Mouse (Mus musculus) c-Kit-positive CD71-positive TER-119-negative erythroid progenitor cells, embryonic 14.5 days (primary cell): ENCODE measurements around the gene Gfod1.

Experiments
- DNase-seq: peaks from one replicate; pipeline ENCODE4 v3.0.0-alpha.2; 2013; ENCODE audit warnings: low read depth

Gfod1 gene

DNA sequence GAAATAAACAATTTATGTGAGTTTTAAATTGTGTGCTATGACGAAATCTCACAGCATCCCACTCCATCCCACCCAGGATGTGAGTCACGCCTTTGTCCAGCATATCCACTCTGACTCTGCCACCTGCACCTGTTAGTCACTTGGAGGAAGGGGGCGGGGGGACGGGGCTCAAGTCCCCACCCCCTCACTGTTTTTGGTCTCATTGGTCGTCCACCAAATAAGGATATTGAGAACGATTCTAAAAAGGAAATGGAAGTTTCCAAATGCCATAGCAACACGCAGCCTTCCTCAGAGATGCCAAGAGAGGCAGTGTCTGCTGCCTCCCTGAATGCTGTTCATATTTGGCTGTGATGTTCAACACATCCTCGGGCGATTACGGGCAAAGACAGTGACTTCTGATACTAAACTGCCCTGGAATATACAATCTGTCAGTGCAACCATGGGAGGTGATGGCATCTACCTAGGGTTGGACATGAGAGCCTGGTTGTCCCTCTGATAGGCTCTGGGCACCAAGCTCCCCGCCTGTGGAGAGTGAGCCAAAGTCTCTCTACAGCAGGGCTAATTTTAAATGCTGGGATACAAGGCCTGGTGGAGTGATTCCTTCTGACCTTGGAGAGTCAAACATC lies 41.7 kb downstream of the Gfod1 start:
- no peak for DNase-seq

- peak; percentile 86 for DNase-seq
These were observed 42.7 kb downstream of the Gfod1 start for GRCm38 (mm10) chr13:43261287-43261686.

DNA sequence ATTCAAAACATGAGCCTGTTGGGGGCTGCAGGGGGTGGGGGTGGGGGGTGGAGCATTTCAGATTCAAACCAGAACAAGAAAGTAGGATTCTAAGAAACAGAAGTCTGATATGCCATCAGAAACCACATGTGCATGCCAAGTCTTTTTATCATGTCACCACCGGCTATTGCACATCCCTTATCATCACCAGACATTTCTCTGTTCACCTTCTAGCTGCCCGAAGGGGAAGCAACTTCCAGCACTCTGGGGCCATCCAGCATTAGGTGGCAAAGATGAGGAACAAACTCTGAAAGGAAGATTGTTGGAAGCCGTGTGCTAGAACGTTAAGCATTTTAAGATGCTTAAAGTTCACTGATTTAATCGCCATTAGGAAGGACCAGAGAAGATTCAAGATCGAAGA lies 43.2 kb downstream of the Gfod1 start:
- DNase-seq: peak; percentile 70

- DNase-seq: no peak
These were observed 47.5 kb downstream of the Gfod1 start for GRCm38 (mm10) chr13:43256447-43256846.

DNA sequence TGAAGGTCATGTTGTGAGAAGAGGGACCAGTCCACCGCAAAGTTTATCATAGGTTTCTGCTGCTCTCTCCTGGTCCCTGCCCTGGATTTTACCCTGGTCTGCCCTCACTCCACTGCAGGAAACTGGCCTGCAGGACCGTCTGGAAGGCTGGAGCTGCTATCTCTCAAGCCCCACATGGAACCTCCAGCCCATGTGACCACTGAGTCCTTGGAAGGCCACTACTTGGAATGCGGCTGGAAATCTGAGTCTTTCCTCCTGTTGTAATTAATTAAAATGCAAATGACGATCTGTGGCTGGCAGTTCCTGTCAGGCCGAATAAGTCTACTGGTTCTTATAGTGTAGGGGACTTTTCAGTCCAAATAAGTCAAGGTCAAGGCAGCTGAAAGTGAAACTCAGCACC lies 50.4 kb downstream of the Gfod1 start:
- no peak for DNase-seq

- no peak for DNase-seq
These were observed 51.7 kb downstream of the Gfod1 start for GRCm38 (mm10) chr13:43252105-43252790.

GRCm38 (mm10) chr13:43251391-43251790 lies 52.6 kb downstream of the Gfod1 start:
- no peak for DNase-seq

DNA sequence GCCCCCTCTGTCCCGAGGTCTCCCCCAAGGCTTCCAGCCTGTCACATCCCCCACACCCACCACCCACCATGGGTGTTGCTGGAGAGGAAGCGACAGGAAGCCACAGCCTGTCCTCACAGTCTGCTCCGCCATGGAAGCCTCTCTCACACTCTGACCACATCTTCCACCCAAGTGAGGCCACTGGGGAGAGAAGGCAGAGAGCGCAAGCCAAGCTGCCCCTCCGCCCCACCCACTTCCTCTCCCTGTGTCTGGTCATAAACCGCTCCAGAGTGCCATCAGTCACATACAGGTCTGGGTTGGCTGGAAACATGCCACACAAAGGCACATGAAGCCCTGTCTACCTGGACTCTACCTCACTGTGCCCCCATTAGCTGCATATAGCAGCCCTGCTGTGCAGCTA lies 53.3 kb downstream of the Gfod1 start:
- no peak for DNase-seq

DNA sequence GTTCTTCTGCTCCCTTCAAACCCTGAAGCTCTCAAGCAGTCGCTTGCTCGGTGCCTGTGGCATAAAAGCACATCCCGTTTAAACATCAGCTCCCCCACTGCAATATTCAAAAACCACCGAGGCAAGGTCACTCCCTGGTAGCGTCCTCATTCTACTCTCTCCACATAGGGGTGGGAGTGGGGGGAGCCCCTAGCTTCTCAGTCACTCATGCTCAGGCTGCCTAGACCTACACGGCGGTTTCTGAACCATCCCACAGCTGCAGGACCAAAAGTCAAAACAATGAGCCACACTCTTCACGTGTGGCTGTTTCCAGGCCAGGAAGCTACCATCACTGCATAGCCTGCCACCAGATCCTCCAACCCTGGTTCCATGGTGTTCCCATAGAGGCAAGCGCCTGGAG lies 53.9 kb downstream of the Gfod1 start:
- no peak for DNase-seq

GRCm38 (mm10) chr13:43248381-43248780 lies 55.6 kb downstream of the Gfod1 start:
- DNase-seq: no peak

DNA sequence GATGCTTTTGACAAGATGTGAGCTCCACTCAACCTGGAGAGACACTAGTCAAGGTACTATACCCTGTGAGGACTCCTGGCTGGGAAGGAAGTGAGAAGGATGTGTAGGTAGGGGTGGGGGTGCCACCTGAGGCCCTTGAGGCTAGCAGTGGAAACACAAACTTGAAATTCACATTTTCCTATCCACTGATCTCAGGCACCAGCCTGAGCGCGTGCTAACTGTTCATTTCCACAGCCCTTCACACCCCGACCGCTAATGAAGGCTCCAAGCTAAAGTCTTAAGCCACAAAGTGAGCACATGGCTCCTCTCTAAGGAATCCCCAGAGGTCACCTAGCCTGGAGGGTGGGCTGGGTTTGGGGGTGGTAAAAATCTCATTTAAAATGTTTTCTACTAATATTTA lies 57.1 kb downstream of the Gfod1 start:
- DNase-seq: no peak

- no peak for DNase-seq
These were observed 60.2 kb downstream of the Gfod1 start for GRCm38 (mm10) chr13:43243793-43244192.

DNA sequence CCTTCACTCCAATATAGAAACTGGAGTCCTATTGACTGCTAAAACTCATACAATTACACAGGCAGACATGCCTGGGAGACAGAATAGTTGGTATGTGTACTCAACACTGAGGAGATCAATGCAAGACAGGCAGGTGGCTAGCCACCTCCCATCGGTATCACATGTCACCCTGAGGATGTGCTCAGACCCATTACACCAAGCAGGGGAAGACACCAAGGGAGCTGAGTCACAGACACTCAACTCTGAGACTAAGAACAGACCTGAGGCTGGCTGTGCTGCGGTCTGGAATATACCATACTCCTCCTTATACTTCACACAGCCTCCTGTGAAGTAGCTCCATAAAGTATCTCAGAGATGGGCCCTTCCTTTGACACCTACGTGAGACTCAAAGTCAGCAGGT lies 60.7 kb downstream of the Gfod1 start:
- DNase-seq: no peak

DNA sequence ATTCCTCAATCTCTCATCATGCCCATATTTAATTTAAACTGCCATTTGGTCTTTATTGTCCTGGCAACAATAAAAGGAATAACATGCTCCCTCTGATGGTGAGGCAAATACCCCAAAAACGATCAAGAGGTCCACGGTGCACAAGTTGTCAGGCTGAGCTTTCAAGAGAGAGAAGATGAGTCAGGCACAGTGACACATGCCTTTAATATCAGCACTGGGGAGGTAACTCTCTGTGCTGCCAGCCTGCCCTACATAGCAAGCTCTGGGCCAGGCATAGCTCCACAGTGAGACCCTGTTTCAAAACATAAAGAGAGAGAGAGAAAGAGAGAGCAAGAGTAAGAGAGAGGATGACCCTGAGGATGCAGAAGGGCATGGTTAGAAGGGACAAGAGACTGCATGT lies 62.2 kb downstream of the Gfod1 start:
- no peak for DNase-seq

DNA sequence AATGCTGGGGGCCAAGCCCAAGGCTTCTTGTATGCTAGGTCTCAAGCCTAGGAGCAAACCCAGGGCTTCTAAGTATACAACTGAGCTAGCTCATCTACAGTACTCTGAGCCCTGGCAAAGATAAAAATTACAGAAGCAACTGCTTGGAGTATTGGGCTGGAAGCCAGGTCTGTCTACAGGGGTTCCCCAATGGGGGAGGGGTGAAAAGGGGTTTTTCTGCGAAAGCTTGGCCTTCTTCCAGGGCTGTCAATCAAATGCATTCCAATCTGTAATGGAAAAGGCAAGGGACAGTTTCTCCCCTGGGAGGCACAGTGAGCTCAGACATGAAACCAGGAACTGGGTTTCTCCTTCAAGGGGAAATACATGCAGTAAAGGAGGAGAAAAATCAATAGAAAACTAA lies 62.9 kb downstream of the Gfod1 start:
- DNase-seq: no peak

DNA sequence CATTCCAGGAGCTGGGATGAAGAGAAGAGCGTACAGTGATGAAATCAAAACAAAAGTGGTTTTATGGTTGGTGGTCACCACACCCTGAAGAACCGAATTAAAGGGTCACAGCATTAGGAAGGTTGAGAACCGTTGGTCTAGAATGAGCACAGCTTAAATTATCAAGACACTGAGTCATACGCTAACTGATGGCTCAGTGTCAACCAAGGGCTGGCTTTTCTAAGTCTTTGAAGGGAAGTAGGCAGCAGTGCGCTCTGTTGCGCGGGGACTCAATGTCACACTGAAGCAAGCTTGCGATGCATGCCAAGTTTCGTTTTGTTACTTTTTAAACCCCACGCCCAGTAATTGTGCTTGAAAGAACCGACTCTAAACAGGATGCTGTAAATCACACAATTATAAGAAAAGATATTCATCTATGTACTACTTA lies 64.2 kb downstream of the Gfod1 start:
- no peak for DNase-seq

DNA sequence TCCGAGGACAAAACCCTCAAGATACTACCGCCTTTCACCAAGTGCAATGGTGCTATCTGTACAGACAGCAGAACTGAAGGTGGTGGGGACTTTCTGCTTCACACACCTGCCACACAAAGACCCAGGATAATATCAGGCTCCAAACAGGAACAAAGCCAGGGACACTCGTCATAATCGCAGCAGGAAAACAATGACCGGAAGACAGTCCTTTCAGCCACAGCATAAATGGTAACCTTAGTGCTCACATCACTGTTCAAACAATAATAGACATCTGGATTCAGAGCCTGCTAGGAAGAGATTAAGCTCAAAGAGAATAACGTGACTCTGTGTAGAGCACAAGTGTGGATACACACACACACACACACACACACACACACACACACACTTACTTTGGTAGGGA lies 67.3 kb downstream of the Gfod1 start:
- no peak for DNase-seq

DNA sequence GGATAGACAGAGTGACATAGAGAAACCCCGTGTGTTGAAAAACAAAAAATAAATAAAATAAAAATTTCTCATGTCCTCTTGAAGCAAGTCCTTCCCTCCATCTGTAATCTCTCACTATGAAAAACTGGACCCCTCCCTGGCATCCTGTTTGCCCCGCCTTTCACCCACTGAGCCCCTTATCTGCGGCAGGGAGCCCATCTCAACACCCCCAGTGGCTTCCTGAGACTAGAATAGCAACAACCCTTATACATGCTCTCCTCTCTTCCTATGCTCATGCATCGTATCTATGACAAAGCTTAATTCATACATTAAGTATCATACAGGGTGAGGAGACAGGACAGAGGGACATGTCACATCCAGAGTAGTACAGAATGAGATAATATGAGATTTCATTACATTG lies 68.0 kb downstream of the Gfod1 start:
- DNase-seq: no peak

- peak; percentile 64 for DNase-seq
These were observed 68.4 kb downstream of the Gfod1 start for GRCm38 (mm10) chr13:43235586-43235910.

DNA sequence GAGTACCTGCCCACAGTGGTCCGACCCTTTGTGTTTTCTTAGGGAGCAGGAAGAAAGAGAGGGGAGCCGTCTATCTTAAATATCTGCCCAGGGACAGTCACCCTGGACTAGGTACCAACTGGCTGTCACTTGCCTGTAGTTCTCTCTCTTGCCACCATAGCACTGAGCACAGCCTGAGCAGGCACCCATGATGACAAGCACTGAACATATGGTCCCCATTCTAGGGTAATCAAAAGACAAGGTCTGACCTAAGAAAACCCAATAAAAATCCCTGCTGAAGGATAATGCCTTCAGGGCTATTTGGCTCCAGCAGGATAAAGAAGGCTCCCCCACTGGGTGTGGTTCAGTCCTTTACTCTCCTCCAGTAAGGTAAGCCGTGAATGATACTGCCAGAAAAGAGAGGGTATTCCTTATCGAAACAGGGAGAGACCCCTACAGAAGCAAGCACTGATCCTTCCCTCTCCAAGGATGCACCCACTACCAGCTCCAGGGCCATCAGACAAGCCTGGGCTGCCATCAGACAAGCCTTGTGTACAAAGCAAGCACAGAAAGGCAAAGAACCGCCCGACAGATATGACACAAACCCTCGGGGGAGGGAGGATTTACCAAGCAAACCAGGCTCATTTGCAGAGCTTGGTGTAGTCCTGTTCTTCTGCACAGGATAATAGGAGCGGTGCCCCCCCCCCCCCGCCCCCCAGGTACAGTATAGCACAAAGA lies 68.9 kb downstream of the Gfod1 start:
- no peak for DNase-seq

DNA sequence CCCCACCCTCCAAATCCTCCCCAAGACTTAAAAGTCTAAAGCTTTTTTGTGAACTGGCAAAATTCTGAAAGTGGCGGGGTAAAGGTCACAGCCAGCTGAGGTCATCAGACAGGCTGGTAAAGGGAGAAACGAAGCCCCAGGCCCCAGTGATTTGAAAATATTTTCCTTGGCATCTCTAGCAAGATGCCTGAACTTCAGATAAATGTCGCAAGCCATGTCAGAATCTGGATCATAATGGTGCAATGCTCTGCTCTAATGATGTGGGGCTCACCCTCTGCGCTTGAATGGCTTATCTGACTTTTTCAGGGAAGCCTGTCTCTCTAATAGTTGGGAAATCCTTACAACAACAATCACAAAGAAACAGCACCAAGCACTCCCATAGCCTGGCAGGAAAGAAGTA lies 70.6 kb downstream of the Gfod1 start:
- no peak for DNase-seq

- DNase-seq: no peak
These were observed 71.8 kb downstream of the Gfod1 start for GRCm38 (mm10) chr13:43231965-43232860.

- no peak for DNase-seq
These were observed 73.1 kb downstream of the Gfod1 start for GRCm38 (mm10) chr13:43230842-43231241.
